Mouse (Mus musculus) myocyte (in vitro differentiated cells): ENCODE measurements around the gene Clasp1. TPM values are rescaled to one million over a fixed set of nuclear protein-coding genes. Genes with fewer than 3 reads are reported as not detected.

Experiments used
- H3K27me3 ChIP-seq: one replicate; pipeline ENCODE4 v1.6.1; 2011; ENCODE audit not compliant: control insufficient read depth, insufficient read depth, insufficient read length
- H3K36me3 ChIP-seq: one replicate; pipeline ENCODE4 v1.6.1; 2011; ENCODE audit not compliant: control insufficient read depth, insufficient read depth
- H3K4me2 ChIP-seq: one replicate; pipeline ENCODE4 v1.6.1; 2011; ENCODE audit warnings: low read depth, control low read depth
- H3K4me3 ChIP-seq: one replicate; pipeline ENCODE4 v1.5.1; 2011; ENCODE audit warnings: mild to moderate bottlenecking, control low read depth, moderate library complexity
- H3K79me2 ChIP-seq: one replicate; pipeline ENCODE4 v1.6.1; 2011; ENCODE audit not compliant: control insufficient read depth, insufficient read depth
- H3ac ChIP-seq: one replicate; pipeline ENCODE4 v1.6.1; 2011; ENCODE audit not compliant: control insufficient read depth, insufficient read length
- CEBPB ChIP-seq: IDR thresholded peaks from 2 replicates; pipeline ENCODE4 v1.6.1; 2011; ENCODE audit warnings: mild to moderate bottlenecking, moderate library complexity; ENCODE audit not compliant: poor library complexity, insufficient read depth, severe bottlenecking
- E2F4 ChIP-seq: IDR thresholded peaks from one replicate; pipeline ENCODE4 v1.6.1; 2011; ENCODE audit warnings: mild to moderate bottlenecking, control low read depth, moderate library complexity; ENCODE audit not compliant: insufficient read depth
- MAX ChIP-seq: IDR thresholded peaks from one replicate; pipeline ENCODE4 v1.6.1; 2011; ENCODE audit warnings: low read depth, mild to moderate bottlenecking, control low read depth
- MYOD1 ChIP-seq, 3 experiments: IDR thresholded peaks; one replicate each; pipeline ENCODE4 v1.6.1; 2011; ENCODE audit warnings: control low read depth in 2 of 3, low read depth in 2 of 3, mild to moderate bottlenecking in 2 of 3, moderate library complexity in 1 of 3; ENCODE audit not compliant: insufficient read length in 2 of 3, control insufficient read depth in 1 of 3
- MYOG ChIP-seq, 3 experiments: IDR thresholded peaks; one replicate each; pipeline ENCODE4 v1.6.1; 2011; ENCODE audit warnings: control low read depth in 2 of 3, low read depth in 2 of 3, mild to moderate bottlenecking in 2 of 3; ENCODE audit not compliant: insufficient read length in 2 of 3, control insufficient read depth in 1 of 3, insufficient read depth in 1 of 3
- POLR2A ChIP-seq: IDR thresholded peaks from one replicate; pipeline ENCODE4 v1.6.1; 2011; ENCODE audit warnings: low read depth, mild to moderate bottlenecking, control low read depth, moderate library complexity; ENCODE audit not compliant: insufficient read length
- POLR2AphosphoS2 ChIP-seq: IDR thresholded peaks from one replicate; pipeline ENCODE4 v1.6.1; 2011; ENCODE audit warnings: low read depth, control low read depth; ENCODE audit not compliant: insufficient read length
- REST ChIP-seq: IDR thresholded peaks from one replicate; pipeline ENCODE4 v1.6.1; 2011; ENCODE audit warnings: mild to moderate bottlenecking, control low read depth, moderate library complexity; ENCODE audit not compliant: insufficient read depth, insufficient read length
- SRF ChIP-seq: IDR thresholded peaks from one replicate; pipeline ENCODE4 v1.6.1; 2011; ENCODE audit warnings: low read depth; ENCODE audit not compliant: control insufficient read depth, insufficient read length
- TCF12 ChIP-seq: IDR thresholded peaks from one replicate; pipeline ENCODE4 v1.6.1; 2011; ENCODE audit warnings: mild to moderate bottlenecking, control low read depth; ENCODE audit not compliant: poor library complexity, insufficient read depth, severe bottlenecking
- TCF3 ChIP-seq: IDR thresholded peaks from one replicate; pipeline ENCODE4 v1.6.1; 2011; ENCODE audit warnings: low read depth, control low read depth; ENCODE audit not compliant: insufficient read length
- USF1 ChIP-seq: IDR thresholded peaks from one replicate; pipeline ENCODE4 v1.6.1; 2011; ENCODE audit warnings: low read depth, mild to moderate bottlenecking, control low read depth, moderate library complexity
- polyA plus RNA-seq: library from polyadenylated mRNA; unstranded; fragments of >200 nt; fragmentation: generic; extraction: Trizol; gene quantifications from one replicate; pipeline ENCODE4 v1.2.1, GENCODE M21; 2012; ENCODE audit warnings: missing spikeins

The Clasp1 gene
- polyA plus RNA-seq, 1 experiment = 31.1 TPM

- no peak for TF ChIP-seq E2F4
- no peak for TF ChIP-seq CEBPB
- no peak for TF ChIP-seq TCF12
- no peak for TF ChIP-seq USF1
- no peak for TF ChIP-seq TCF3
- TF ChIP-seq POLR2AphosphoS2 = no peak
- no peak for TF ChIP-seq SRF
- no peak for TF ChIP-seq POLR2A
- TF ChIP-seq MYOG (IDR thresholded peaks at IDR 0.05; ENCODE audit: control insufficient read depth in 1 of 3, insufficient read depth in 1 of 3, insufficient read length in 2 of 3, low read depth in 2 of 3) = no peak
- TF ChIP-seq MAX = no peak
- no peak for TF ChIP-seq REST
- no peak for TF ChIP-seq MYOD1 (IDR thresholded peaks at IDR 0.05; ENCODE audit: control insufficient read depth in 1 of 3, insufficient read length in 2 of 3, low read depth in 2 of 3)
- H3K4me3 ChIP-seq = no peak overlapping the region
- H3K36me3 ChIP-seq = peaks cover 39% of the 10 kb centered on the region
- no peak overlapping the region for H3ac ChIP-seq
- no peak overlapping the region for H3K4me2 ChIP-seq
- no peaks in the 10 kb centered on the region for H3K79me2 ChIP-seq
- H3K27me3 ChIP-seq = no peaks in the 10 kb centered on the region
Measured at GRCm38 (mm10) chr1:118510996-118511395, 122.1 kb downstream of the Clasp1 start.

GRCm38 (mm10) chr1:118511738-118512530 lies 123.1 kb downstream of the Clasp1 start:
- TF ChIP-seq TCF12 (no peak), CEBPB (no peak), MYOD1 (IDR thresholded peaks at IDR 0.05; ENCODE audit: control insufficient read depth in 1 of 3, insufficient read length in 2 of 3, low read depth in 2 of 3) (no peak), USF1 (no peak), MAX (no peak), SRF (no peak), TCF3 (no peak), MYOG (IDR thresholded peaks at IDR 0.05; ENCODE audit: control insufficient read depth in 1 of 3, insufficient read depth in 1 of 3, insufficient read length in 2 of 3, low read depth in 2 of 3) (no peak), REST (no peak), POLR2A (no peak), POLR2AphosphoS2 (no peak), E2F4 (no peak)
- Histone ChIP-seq H3K4me2 (no peak overlapping the region), H3K36me3 (peaks cover 42% of the 10 kb centered on the region), H3ac (no peak overlapping the region), H3K27me3 (no peaks in the 10 kb centered on the region), H3K79me2 (no peaks in the 10 kb centered on the region), H3K4me3 (no peak overlapping the region)

GRCm38 (mm10) chr1:118516256-118516655 lies 127.4 kb downstream of the Clasp1 start:
- Histone ChIP-seq H3K27me3 (no peaks in the 10 kb centered on the region), H3ac (no peak overlapping the region), H3K4me2 (no peak overlapping the region), H3K79me2 (no peaks in the 10 kb centered on the region), H3K36me3 (peaks cover 31% of the 10 kb centered on the region), H3K4me3 (no peak overlapping the region)
- TF ChIP-seq TCF3 (no peak), POLR2A (no peak), MYOD1 (IDR thresholded peaks at IDR 0.05; ENCODE audit: control insufficient read depth in 1 of 3, insufficient read length in 2 of 3, low read depth in 2 of 3) (no peak), MYOG (IDR thresholded peaks at IDR 0.05; ENCODE audit: control insufficient read depth in 1 of 3, insufficient read depth in 1 of 3, insufficient read length in 2 of 3, low read depth in 2 of 3) (no peak), MAX (no peak), CEBPB (no peak), USF1 (no peak), SRF (no peak), E2F4 (no peak), POLR2AphosphoS2 (no peak), REST (no peak), TCF12 (no peak)

GRCm38 (mm10) chr1:118523161-118523560 lies 134.3 kb downstream of the Clasp1 start:
- TF ChIP-seq TCF12 = no peak
- no peak for TF ChIP-seq MAX
- no peak for TF ChIP-seq E2F4
- TF ChIP-seq TCF3 = no peak
- TF ChIP-seq REST = no peak
- TF ChIP-seq POLR2AphosphoS2 = no peak
- TF ChIP-seq MYOG (IDR thresholded peaks at IDR 0.05; ENCODE audit: control insufficient read depth in 1 of 3, insufficient read depth in 1 of 3, insufficient read length in 2 of 3, low read depth in 2 of 3) = no peak
- TF ChIP-seq MYOD1 (IDR thresholded peaks at IDR 0.05; ENCODE audit: control insufficient read depth in 1 of 3, insufficient read length in 2 of 3, low read depth in 2 of 3) = no peak
- no peak for TF ChIP-seq USF1
- no peak for TF ChIP-seq POLR2A
- H3K36me3 ChIP-seq = peaks cover 47% of the 10 kb centered on the region
- no peaks in the 10 kb centered on the region for H3K27me3 ChIP-seq
- H3K79me2 ChIP-seq = no peaks in the 10 kb centered on the region
- no peak overlapping the region for H3ac ChIP-seq
- no peak overlapping the region for H3K4me3 ChIP-seq
- H3K4me2 ChIP-seq = no peak overlapping the region
